Mouse (Mus musculus) kidney, postnatal 4 days (tissue): ENCODE data around the gene Zfyve28.

ENCODE experiments used
- DNase-seq, 2 experiments: peaks; one replicate each; pipeline ENCODE4 v3.0.0; 2021; ENCODE audit warnings: mixed read lengths in 2 of 2

Zfyve28 gene

GRCm38 (mm10) chr5:34286516-34286915, 1.7 kb downstream of the Zfyve28 start:
- no peak for DNase-seq

GRCm38 (mm10) chr5:34285285-34285684, 3.0 kb downstream of the Zfyve28 start:
- DNase-seq: no peak

GRCm38 (mm10) chr5:34284156-34284750, 4.0 kb downstream of the Zfyve28 start:
- DNase-seq: no peak

- DNase-seq: no peak
Measured at GRCm38 (mm10) chr5:34283355-34283754, 4.9 kb downstream of the Zfyve28 start.

- no peak for DNase-seq
Measured at GRCm38 (mm10) chr5:34280976-34281375, 7.3 kb downstream of the Zfyve28 start.

GRCm38 (mm10) chr5:34279214-34279613, 9.0 kb downstream of the Zfyve28 start:
- DNase-seq: no peak

- no peak for DNase-seq
Measured at GRCm38 (mm10) chr5:34278058-34278457, 10.2 kb downstream of the Zfyve28 start.

GRCm38 (mm10) chr5:34276746-34277145, 11.5 kb downstream of the Zfyve28 start:
- DNase-seq: no peak

GRCm38 (mm10) chr5:34276191-34276590, 12.1 kb downstream of the Zfyve28 start:
- no peak for DNase-seq

- no peak for DNase-seq
Measured at GRCm38 (mm10) chr5:34274676-34275293, 13.5 kb downstream of the Zfyve28 start.

- DNase-seq: no peak
Measured at GRCm38 (mm10) chr5:34274268-34274667, 14.0 kb downstream of the Zfyve28 start.

- DNase-seq: no peak
Measured at GRCm38 (mm10) chr5:34273251-34273681, 15.0 kb downstream of the Zfyve28 start.

GRCm38 (mm10) chr5:34271743-34272142, 16.5 kb downstream of the Zfyve28 start:
- peak; percentile 57 to 61 for DNase-seq

GRCm38 (mm10) chr5:34269921-34270465, 18.3 kb downstream of the Zfyve28 start:
- DNase-seq: no peak

- no peak for DNase-seq
Measured at GRCm38 (mm10) chr5:34269197-34269920, 18.9 kb downstream of the Zfyve28 start.

- DNase-seq: no peak
Measured at GRCm38 (mm10) chr5:34266065-34266464, 22.2 kb downstream of the Zfyve28 start.

GRCm38 (mm10) chr5:34259172-34259816, 29.0 kb downstream of the Zfyve28 start:
- DNase-seq: no peak

GRCm38 (mm10) chr5:34255189-34255588, 33.1 kb downstream of the Zfyve28 start:
- DNase-seq: no peak

GRCm38 (mm10) chr5:34254309-34254708, 33.9 kb downstream of the Zfyve28 start:
- DNase-seq: no peak

GRCm38 (mm10) chr5:34252967-34253519, 35.2 kb downstream of the Zfyve28 start:
- peak; percentile 17 to 30 for DNase-seq

GRCm38 (mm10) chr5:34252307-34252966, 35.8 kb downstream of the Zfyve28 start:
- peak; percentile 63 to 65 for DNase-seq

- no peak for DNase-seq
Measured at GRCm38 (mm10) chr5:34251794-34252193, 36.5 kb downstream of the Zfyve28 start.
